Mouse (Mus musculus): Measurements from ENCODE around the gene Lamb3.

DNA sequence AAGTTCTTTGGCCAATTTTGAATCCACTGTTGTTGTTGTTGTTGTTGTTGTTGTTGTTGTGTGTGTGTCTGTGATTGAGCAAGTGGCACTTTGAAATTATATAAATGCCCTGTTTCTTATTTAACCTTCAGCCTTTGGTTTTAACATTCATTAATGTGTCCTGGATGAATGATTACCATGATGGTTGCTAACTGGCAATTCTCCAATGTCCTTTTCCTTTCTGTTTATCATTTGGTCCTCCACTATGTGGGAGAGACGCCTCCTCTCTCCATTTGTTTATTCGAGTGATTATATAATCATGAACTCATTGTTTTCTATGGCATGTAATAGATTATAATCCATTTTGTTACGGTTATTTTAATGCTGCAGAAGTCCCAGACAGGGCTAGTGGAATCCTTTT, 23.0 kb downstream of the Lamb3 start:
- TF ChIP-seq CTCF (IDR thresholded peaks at IDR 0.05; ENCODE audit: control insufficient read depth, insufficient read depth, low read length) (no peak), POLR2A (IDR thresholded peaks at IDR 0.05; ENCODE audit: borderline replicate concordance, control insufficient read depth, low read depth, low read length) (no peak)
